Mouse (Mus musculus) small intestine, adult 2 months (tissue): ENCODE measurements around the gene Btg1-ps1.

ENCODE experiments used
- CTCF ChIP-seq: fragments of 200-500 bp; IDR thresholded peaks from 2 replicates; pipeline ENCODE4 v1.5.1; 2012; ENCODE audit warnings: low read depth, mild to moderate bottlenecking, control low read depth, inconsistent platforms, low read length, moderate library complexity, mixed read lengths; ENCODE audit not compliant: insufficient replicate concordance, insufficient read length; ENCODE audit errors: extremely low read depth
- POLR2A ChIP-seq: fragments of 200-500 bp; IDR thresholded peaks from 2 replicates; pipeline ENCODE4 v1.6.1; 2012; ENCODE audit warnings: low read depth, mild to moderate bottlenecking, control low read depth, inconsistent platforms, low read length, moderate library complexity

DNA sequence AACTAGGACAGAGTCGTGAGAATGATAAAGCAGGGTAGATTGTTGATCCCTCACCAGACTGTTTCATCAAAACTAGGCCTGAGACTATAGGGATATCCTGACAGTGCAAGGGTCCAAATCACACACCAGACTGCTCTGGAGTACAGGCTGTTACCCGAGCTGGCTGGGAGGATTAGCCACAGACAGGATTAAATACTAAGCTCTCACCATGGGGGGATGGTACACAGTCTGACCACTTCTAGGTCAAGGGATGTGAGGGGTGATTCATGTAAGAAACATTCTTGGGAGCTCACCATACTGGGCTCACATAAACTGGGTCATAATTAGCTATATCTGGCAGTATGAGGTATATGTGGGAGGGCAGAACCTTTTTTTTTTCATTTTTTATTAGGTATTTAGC is 15.2 kb upstream of the Btg1-ps1 start:
- TF ChIP-seq CTCF (no peak), POLR2A (no peak)
